Mouse (Mus musculus) heart, embryonic 15.5 days (tissue): ENCODE results near the gene Vps52. TPM values are rescaled to one million over a fixed set of nuclear protein-coding genes. Genes with fewer than 3 reads are reported as not detected.
A peak's percentile ranks its signal among the peaks of the same experiment; 100 is the strongest.

ENCODE experiments used
- ATAC-seq: fragments of 200-750 bp; cut with Nextera tagmentation; replicated peaks from 2 replicates; pipeline ENCODE4 v1.8.0; 2017; ENCODE audit warnings: low read depth, moderate TSS enrichment; ENCODE audit not compliant: insufficient number of reproducible peaks, insufficient read depth, low FRiP score
- H3K27ac ChIP-seq: fragments of 300-500 bp; sonication (generic); 2 replicates; pipeline ENCODE4 v1.5.1; 2015; ENCODE audit warnings: mild to moderate bottlenecking, inconsistent platforms
- H3K27me3 ChIP-seq: fragments of 300-500 bp; sonication (generic); 2 replicates; pipeline ENCODE4 v1.6.1; 2015; ENCODE audit warnings: inconsistent platforms
- H3K36me3 ChIP-seq: fragments of 300-500 bp; sonication (generic); 2 replicates; pipeline ENCODE4 v1.6.1; 2015; ENCODE audit warnings: mild to moderate bottlenecking, inconsistent platforms
- H3K4me1 ChIP-seq: fragments of 300-500 bp; sonication (generic); replicated peaks from 2 replicates; pipeline ENCODE4 v1.6.1; 2015; ENCODE audit warnings: inconsistent platforms
- H3K4me2 ChIP-seq: fragments of 300-500 bp; sonication (generic); 2 replicates; pipeline ENCODE4 v1.6.1; 2015; ENCODE audit warnings: inconsistent platforms, mild to moderate bottlenecking, moderate library complexity
- H3K4me3 ChIP-seq: fragments of 300-500 bp; sonication (generic); 2 replicates; pipeline ENCODE4 v1.5.1; 2015; ENCODE audit warnings: mild to moderate bottlenecking, inconsistent platforms
- H3K9ac ChIP-seq: fragments of 300-500 bp; sonication (generic); 2 replicates; pipeline ENCODE4 v1.6.1; 2015; ENCODE audit warnings: mild to moderate bottlenecking, inconsistent platforms
- H3K9me3 ChIP-seq: fragments of 300-500 bp; sonication (generic); replicated peaks from 2 replicates; pipeline ENCODE4 v1.6.1; 2016; ENCODE audit warnings: inconsistent platforms
- WGBS: fragments of 180-500 bp; shearing (Covaris S2); methylation state at CpG from one replicate; pipeline ENCODE4 v1.1.7; 2015; ENCODE audit warnings: mixed read lengths; 5-methylcytosine and 5-hydroxymethylcytosine counted together
- polyA plus RNA-seq: library from polyadenylated mRNA; unstranded; fragments of >200 nt; fragmentation: Nextera tagmentation; extraction: Ambion mirVana; gene quantifications from 2 replicates; pipeline ENCODE4 v1.2.1, GENCODE M21; 2015

The Vps52 gene
- polyA plus RNA-seq: 35.5 and 44.7 TPM in 2 replicates

- no peaks in the 10 kb centered on the region for H3K9me3 ChIP-seq
- H3K27ac ChIP-seq: peak within 1 kb of the TSS; percentile 87
- H3K4me3 ChIP-seq: peak within 1 kb of the TSS; percentile 84
- H3K4me2 ChIP-seq: peak within 1 kb of the TSS; percentile 74
- ATAC-seq: peak; percentile 88
- H3K36me3 ChIP-seq: peaks cover 46% of the 10 kb centered on the region
- under 1% methylated on average over 50 of the region's 50 CpGs for WGBS
- peaks cover 44% of the 10 kb centered on the region for H3K4me1 ChIP-seq
- peak within 1 kb of the TSS; percentile 91 for H3K9ac ChIP-seq
- H3K27me3 ChIP-seq: no peaks in the 10 kb centered on the region
Measured at GRCm38 (mm10) chr17:33955555-33956214, at the start of gene Vps52, which contains the start of gene Rps18. Vps52 (plus strand) TSS chr17:33955812. Rps18 (minus strand) TSS chr17:33956001.

DNA sequence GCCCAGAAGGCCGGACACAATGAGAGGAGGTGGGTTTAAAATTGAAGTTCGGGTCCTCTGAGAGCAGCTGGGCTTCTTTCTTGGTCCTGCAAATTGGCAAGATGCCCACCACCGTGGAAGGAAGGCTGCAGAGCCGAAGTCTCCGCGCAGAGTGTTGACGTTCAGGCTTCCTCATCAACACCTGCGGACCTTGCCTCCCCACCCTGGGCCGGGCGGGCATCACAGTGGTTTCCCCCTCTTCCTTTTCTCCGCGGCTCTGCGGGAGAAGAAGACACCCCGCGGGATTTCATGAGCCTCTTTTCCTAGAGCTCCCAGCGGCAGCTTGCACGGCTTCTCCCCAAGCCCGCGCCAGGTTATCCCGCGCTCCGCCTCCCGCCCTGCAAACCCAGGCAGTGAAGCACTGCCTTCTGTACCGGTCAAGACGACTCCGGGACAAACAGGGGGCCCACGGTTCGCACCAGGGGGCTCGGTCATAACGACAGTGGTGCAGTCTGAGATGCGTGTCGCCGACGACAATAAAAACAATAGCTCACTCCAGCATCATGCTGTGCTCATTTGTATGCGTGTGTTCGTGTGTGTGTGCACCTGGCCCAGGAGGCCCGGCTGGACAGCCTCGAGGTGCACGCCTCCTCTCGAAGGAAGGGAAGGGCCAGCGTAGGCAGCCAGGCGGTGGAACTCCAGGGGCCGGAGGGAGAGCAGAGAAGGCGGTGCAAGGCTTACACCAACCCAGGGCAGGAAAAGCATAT, 47.1 kb upstream of the Vps52 start:
- WGBS: under 1% methylated on average over 44 of the region's 44 CpGs
- H3K9me3 ChIP-seq: no peaks in the 10 kb centered on the region
- peak; percentile 2; the same call in 1 of the 2 replicates for ATAC-seq
- no peaks in the 10 kb centered on the region for H3K27me3 ChIP-seq
- H3K27ac ChIP-seq: peak overlapping the region; percentile 85
- H3K36me3 ChIP-seq: peaks cover 23% of the 10 kb centered on the region
- peaks cover 19% of the 10 kb centered on the region for H3K4me1 ChIP-seq
- peak overlapping the region; percentile 99 for H3K4me2 ChIP-seq
- H3K4me3 ChIP-seq: peak overlapping the region; percentile 88
- peak overlapping the region; percentile 66 for H3K9ac ChIP-seq

DNA sequence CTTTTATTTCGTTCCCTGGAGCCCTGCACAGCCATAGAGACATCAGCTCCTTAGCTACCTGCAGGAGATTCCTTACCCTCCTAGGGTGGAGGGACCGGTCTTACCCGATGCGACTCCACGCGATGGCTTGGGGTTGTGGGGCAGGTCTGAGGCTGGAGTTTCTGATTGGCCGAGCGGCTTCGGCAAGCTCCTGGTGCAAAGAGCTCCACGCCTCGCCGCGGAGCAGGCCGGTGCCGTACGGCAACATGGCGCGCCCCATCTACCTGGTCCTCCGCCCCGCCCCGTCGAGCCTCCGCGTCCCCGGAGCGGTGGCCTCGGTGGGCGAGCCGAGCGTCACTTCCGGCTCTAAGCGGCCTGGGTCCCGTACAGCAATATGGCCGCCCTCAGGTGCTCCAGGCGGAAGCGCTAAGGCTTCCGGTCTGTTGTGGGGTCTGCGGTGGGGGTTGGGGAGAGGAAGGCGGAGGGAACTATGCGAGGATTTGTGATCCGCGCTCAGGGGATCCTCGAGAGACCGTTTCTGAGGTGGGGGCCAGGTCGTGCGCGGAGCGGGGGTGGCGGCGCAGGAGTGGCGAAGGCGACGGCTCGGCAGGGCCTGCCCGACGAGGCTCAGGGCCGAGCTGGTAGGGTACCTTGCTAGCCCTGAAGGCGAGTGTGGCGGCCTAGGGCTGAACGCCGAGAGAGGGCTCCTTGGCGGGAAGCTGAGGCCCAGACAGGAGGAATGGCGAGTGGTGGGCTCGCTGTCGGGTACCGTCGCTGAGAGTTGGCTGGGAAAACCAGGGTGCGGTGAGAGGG, 46.3 kb upstream of the Vps52 start, which contains the start of gene Daxx:
Daxx (plus strand) TSS at position 338 of the 792 bp plus-strand sequence.
- no peaks in the 10 kb centered on the region for H3K9me3 ChIP-seq
- H3K4me1 ChIP-seq: peaks cover 23% of the 10 kb centered on the region
- peak within 1 kb of the TSS; percentile 91 for H3K9ac ChIP-seq
- peak within 1 kb of the TSS; percentile 99 for H3K4me2 ChIP-seq
- H3K27ac ChIP-seq: peak within 1 kb of the TSS; percentile 93
- peak within 1 kb of the TSS; percentile 88 for H3K4me3 ChIP-seq
- under 1% methylated on average over 68 of the region's 68 CpGs for WGBS
- H3K36me3 ChIP-seq: peaks cover 31% of the 10 kb centered on the region
- no peaks in the 10 kb centered on the region for H3K27me3 ChIP-seq
- peak; percentile 97 for ATAC-seq

- peaks cover 36% of the 10 kb centered on the region for H3K36me3 ChIP-seq
- H3K4me2 ChIP-seq: peak overlapping the region; percentile 99
- no peak for ATAC-seq
Measured at GRCm38 (mm10) chr17:33909869-33910250, 45.8 kb upstream of the Vps52 start.

DNA sequence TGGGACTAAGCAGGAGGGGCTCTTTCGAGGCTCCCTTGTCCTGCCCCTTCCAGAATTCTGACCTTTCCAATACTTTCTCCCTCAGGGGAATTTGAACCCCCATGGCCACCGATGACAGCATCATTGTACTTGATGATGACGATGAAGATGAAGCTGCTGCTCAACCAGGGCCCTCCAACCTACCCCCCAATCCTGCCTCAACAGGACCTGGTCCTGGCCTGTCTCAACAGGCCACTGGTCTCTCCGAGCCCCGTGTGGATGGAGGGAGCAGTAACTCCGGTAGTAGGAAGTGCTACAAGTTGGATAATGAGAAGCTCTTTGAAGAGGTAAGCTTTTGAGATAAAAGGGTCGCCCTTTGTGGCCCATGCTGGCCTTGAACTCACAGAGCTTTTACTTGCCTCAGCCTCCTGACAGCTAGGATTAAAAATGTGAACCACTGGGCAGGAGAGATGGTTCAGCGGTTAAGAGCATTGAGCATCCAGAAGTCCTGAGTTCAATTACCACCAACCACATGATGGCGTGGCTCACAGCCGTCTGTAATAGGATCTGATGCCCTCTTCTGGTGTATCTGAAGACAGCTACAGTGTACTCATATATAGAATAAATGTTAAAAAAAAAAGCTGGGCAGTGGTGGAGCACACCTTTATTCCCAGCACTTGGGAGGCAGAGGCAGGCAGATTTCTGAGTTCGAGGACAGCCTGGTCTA, 45.1 kb upstream of the Vps52 start:
- WGBS: 37% methylated on average over 11 of the region's 11 CpGs
- H3K36me3 ChIP-seq: peaks cover 39% of the 10 kb centered on the region
- peak overlapping the region; percentile 88 for H3K4me3 ChIP-seq
- peaks cover 31% of the 10 kb centered on the region for H3K4me1 ChIP-seq
- no peaks in the 10 kb centered on the region for H3K9me3 ChIP-seq
- peak overlapping the region; percentile 91 for H3K9ac ChIP-seq
- H3K27me3 ChIP-seq: no peaks in the 10 kb centered on the region
- H3K4me2 ChIP-seq: peak overlapping the region; percentile 99
- peak overlapping the region; percentile 93 for H3K27ac ChIP-seq
- ATAC-seq: no peak

More at GRCm38 (mm10) chr17:33909869-33910250, 45.8 kb upstream of the Vps52 start:
- Histone ChIP-seq H3K27ac (peak overlapping the region; percentile 93), H3K9ac (peak overlapping the region; percentile 91), H3K4me1 (peaks cover 25% of the 10 kb centered on the region), H3K4me3 (peak overlapping the region; percentile 88), H3K9me3 (no peaks in the 10 kb centered on the region), H3K27me3 (no peaks in the 10 kb centered on the region)
- WGBS: under 1% methylated on average over 14 of the region's 14 CpGs

DNA sequence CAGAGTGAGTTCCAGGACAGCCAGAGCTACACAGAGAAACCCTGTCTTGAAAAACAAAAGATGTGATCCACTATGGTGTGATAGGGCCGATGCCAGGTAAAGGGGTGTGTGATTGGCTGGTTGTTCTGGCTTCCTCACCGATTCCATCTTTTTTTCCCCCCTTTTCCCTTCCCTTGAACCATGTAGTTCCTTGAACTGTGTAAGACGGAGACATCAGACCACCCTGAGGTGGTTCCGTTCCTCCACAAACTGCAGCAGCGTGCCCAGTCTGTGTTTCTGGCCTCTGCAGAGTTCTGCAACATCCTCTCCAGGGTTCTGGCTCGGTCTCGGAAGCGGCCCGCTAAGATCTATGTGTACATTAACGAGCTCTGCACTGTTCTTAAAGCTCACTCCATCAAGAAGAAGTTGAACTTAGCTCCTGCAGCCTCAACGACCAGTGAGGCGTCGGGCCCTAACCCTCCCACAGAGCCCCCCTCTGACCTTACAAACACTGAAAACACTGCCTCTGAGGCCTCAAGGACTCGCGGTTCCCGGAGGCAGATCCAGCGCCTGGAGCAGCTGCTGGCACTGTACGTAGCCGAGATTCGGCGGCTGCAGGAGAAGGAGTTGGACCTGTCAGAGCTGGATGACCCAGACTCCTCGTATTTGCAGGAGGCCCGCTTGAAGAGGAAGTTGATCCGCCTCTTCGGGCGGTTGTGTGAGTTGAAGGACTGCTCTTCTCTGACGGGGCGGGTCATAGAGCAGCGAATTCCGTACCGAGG, 44.4 kb upstream of the Vps52 start:
- H3K9ac ChIP-seq: no peak overlapping the region
- no peak overlapping the region for H3K4me3 ChIP-seq
- WGBS: 89% methylated on average over 31 of the region's 31 CpGs
- no peak for ATAC-seq
- H3K27me3 ChIP-seq: no peaks in the 10 kb centered on the region
- H3K36me3 ChIP-seq: peaks cover 39% of the 10 kb centered on the region
- no peaks in the 10 kb centered on the region for H3K9me3 ChIP-seq
- no peak overlapping the region for H3K4me2 ChIP-seq
- H3K4me1 ChIP-seq: peaks cover 32% of the 10 kb centered on the region
- no peak overlapping the region for H3K27ac ChIP-seq

GRCm38 (mm10) chr17:33911813-33912414, 43.7 kb upstream of the Vps52 start:
- 88% methylated on average over 28 of the region's 28 CpGs for WGBS
- no peaks in the 10 kb centered on the region for H3K9me3 ChIP-seq
- H3K9ac ChIP-seq: no peak overlapping the region
- no peak overlapping the region for H3K27ac ChIP-seq
- no peak overlapping the region for H3K4me3 ChIP-seq
- ATAC-seq: no peak
- peaks cover 39% of the 10 kb centered on the region for H3K36me3 ChIP-seq
- H3K4me2 ChIP-seq: no peak overlapping the region
- H3K4me1 ChIP-seq: peaks cover 36% of the 10 kb centered on the region
- no peaks in the 10 kb centered on the region for H3K27me3 ChIP-seq

DNA sequence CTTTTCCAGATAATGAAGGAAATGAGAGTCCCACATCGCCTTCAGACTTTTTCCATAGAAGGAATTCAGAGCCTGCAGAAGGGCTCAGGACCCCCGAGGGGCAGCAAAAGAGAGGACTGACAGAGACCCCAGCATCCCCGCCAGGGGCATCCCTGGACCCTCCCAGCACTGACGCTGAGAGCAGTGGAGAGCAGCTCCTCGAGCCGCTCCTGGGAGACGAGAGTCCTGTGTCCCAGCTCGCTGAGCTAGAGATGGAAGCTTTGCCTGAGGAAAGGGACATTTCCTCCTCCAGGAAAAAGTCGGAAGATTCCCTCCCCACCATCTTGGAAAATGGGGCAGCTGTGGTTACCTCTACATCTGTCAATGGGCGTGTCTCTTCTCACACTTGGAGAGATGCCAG, 42.3 kb upstream of the Vps52 start:
- no peak for ATAC-seq
- peaks cover 36% of the 10 kb centered on the region for H3K4me1 ChIP-seq
- WGBS: 87% methylated on average over 10 of the region's 10 CpGs
- no peaks in the 10 kb centered on the region for H3K9me3 ChIP-seq
- H3K27ac ChIP-seq: no peak overlapping the region
- H3K4me3 ChIP-seq: no peak overlapping the region
- H3K4me2 ChIP-seq: no peak overlapping the region
- H3K27me3 ChIP-seq: no peaks in the 10 kb centered on the region
- peaks cover 39% of the 10 kb centered on the region for H3K36me3 ChIP-seq
- H3K9ac ChIP-seq: no peak overlapping the region

DNA sequence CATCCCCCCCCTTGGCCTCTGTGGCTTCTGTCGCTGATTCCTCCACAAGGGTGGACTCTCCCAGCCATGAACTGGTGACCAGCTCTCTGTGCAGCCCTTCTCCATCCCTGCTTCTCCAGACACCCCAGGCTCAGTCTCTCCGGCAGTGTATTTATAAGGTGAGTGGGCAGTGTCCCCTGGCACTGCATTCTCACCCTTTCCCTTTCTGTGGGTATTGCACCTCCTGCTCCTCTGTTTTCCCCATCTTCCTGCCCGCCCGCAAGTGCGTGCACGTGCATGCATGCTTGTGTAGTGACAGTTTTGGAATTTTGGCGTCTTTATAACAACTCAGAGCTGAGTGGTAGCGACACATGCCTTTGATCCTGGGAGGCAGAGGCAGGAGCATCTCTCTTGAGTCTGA, 41.7 kb upstream of the Vps52 start:
- Histone ChIP-seq H3K4me3 (no peak overlapping the region), H3K36me3 (peaks cover 39% of the 10 kb centered on the region), H3K4me2 (no peak overlapping the region), H3K9me3 (no peaks in the 10 kb centered on the region), H3K27me3 (no peaks in the 10 kb centered on the region), H3K27ac (no peak overlapping the region), H3K9ac (no peak overlapping the region), H3K4me1 (peaks cover 39% of the 10 kb centered on the region)
- no peak for ATAC-seq
- 95% methylated on average over 8 of the region's 8 CpGs for WGBS

DNA sequence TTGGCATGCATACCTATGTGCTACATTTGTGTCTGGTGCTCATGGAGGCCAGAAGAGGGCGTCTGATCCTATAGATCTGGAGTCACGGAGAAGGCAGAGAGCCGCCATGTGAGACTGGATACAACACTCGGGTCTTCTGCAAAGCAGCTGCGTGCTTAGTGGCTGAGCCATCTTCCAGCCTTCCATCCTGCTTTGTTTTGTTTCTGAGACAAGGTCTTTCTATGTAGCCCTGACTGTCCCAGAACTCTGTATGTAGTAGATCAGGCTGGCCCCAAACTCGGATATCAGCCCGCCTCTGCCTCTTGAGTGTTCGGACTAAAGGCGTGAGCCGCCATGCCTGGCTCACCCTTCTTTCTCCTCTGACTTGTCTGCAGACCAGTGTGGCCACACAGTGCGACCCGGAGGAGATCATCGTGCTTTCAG, 40.6 kb upstream of the Vps52 start:
- no peaks in the 10 kb centered on the region for H3K27me3 ChIP-seq
- peak overlapping the region; percentile 78; the same call in 1 of the 2 replicates for H3K4me2 ChIP-seq
- H3K27ac ChIP-seq: peak overlapping the region; percentile 59; the same call in 1 of the 2 replicates
- WGBS: 70% methylated on average over 13 of the region's 13 CpGs
- H3K4me3 ChIP-seq: 0 out of 2 replicates have a peak overlapping the region, but pooled peaks have one; percentile 66
- H3K36me3 ChIP-seq: peaks cover 39% of the 10 kb centered on the region
- no peak for ATAC-seq
- H3K4me1 ChIP-seq: peaks cover 42% of the 10 kb centered on the region
- H3K9ac ChIP-seq: no peak overlapping the region
- no peaks in the 10 kb centered on the region for H3K9me3 ChIP-seq
